Mouse (Mus musculus) gastrocnemius, adult 2 months (tissue): ENCODE data around the gene Zfp189. TPM values are rescaled to one million over a fixed set of nuclear protein-coding genes. Genes with fewer than 3 reads are reported as not detected.
"Not testable (repeated sequence)": the region's sequence is repeated elsewhere in the genome, so short reads cannot be mapped to it uniquely, and the experiment has no call there.

ENCODE experiments used
- DNase-seq: peaks from one replicate; pipeline ENCODE4 v3.0.0; 2022
- H3K27ac ChIP-seq: fragments of 200-600 bp; 2 replicates; pipeline ENCODE4 v1.8.1; 2022; ENCODE audit warnings: mild to moderate bottlenecking
- H3K4me3 ChIP-seq: fragments of 200-600 bp; 2 replicates; pipeline ENCODE4 v1.8.1; 2022; ENCODE audit warnings: mild to moderate bottlenecking, moderate library complexity
- CTCF ChIP-seq: fragments of 200-600 bp; IDR thresholded peaks from 2 replicates; pipeline ENCODE4 v1.8.1; 2022; ENCODE audit warnings: antibody characterized with exemption, mild to moderate bottlenecking, moderate library complexity
- intact Hi-C: fragments of 180-260 bp; cut with DNase I; formaldehyde crosslinking; loops from one replicate; pipeline ENCODE4 v1.15.1; 2025
- long read RNA-seq, 2 experiments: library from polyadenylated mRNA; stranded (forward); transcript quantifications; one replicate each; pipeline ENCODE4 v2.0.0; 2021
- total RNA-seq, 2 experiments: library from RNA; stranded (reverse); gene quantifications; 2 replicates each; pipeline ENCODE4 v1.2.3; 2021

Zfp189 gene
- total RNA-seq = 1 to 10 TPM; 4.2 to 4.4 TPM
- long read RNA-seq, experiment 1, partial matches to known transcripts = 0 of 3 reads
- long read RNA-seq, experiment 1, other reads (novel, unspliced or antisense) = 0 of 3 reads
- long read RNA-seq, experiment 2, transcript Zfp189-202 (3 exons, 2,965 nt) = major isoform, 6 of 7 reads
- long read RNA-seq, experiment 2, partial matches to known transcripts = 0 of 7 reads
- long read RNA-seq, experiment 2, other reads (novel, unspliced or antisense) = 1 of 7 reads

DNA sequence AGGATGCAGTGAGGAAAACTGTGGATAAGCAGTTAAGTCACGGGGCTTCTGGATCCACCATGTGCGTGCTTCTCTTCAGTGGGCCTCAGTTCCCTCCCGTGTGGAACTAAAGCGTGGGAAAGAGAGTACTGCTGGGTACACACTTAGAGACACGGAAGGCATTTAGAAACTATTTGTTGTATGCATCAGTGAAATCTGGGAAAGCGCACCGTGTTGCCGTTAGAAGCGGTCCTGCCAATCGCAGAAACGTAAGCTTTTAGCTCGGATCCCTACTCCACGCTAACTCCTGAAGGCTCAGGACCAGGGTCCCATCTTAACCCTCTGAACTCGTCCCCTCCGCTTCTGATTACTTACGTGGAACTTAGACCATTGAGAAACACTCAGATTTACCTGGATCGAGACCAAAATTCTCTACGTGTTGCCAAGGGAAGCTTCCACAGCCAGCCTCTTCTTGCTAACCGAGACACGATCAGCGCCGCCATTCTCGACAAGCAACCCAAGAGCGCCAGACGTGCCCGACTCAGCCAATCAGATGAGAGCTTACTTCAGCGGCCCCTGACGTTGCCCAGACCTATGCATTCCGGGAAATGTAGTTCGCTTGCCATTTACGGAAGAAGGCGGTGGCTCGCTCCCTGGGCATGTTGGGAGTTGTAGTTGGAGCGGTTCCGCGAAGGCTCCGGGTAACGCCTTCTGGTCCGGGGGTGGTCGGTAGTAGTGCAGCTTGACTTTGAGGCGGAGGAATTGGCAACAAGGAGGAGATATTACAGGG lies at the start of gene Zfp189, which contains the start of gene Mrpl50:
Gene Zfp189, plus strand, starts transcription at position 605 of the 769 bp plus-strand sequence.
Gene Mrpl50, minus strand, starts transcription at position 522 of the 769 bp plus-strand sequence.
- Histone ChIP-seq H3K4me3 (peak within 1 kb of the TSS; percentile 95), H3K27ac (peak within 1 kb of the TSS; percentile 94)
- peak; percentile 94 for DNase-seq
- no peak for TF ChIP-seq CTCF
- intact Hi-C loops = loop anchor here (2.0 kb wide), 1 partner anchor 110 kb away; no protein-coding TSS in a partner anchor

DNA sequence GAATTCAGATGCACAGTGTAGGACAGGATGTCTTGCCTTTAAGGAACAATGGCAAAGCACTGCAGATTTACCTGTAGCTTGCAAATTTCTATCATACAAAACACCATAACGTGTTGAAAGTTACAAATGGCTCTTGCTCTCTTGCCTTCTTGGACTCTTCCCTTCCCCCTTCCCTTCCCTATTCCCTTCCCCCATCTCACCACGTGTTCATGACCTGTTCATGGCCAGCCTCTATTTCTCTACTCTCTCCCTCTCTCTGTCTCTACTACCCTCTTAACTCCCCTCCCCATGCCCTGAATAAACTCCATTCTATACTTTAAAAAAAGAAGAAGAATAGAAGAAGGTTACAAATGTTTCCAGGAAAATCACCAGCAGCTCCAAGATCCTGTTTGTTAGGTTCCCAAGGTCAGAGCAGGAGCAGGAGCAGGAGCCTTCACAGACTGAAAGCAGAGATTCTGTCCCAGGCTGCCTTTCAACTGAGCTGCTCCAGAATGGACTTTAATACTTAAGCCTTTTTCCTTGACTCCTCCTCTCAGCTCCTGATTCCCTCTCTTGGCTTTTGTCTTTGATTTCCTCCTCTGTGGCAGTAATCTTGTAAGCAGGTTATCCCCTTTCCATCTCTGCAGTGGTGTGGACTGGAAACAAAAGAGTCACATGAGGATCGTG lies 47.4 kb upstream of the Zfp189 start, which contains the start of gene Acnat1:
Gene Acnat1, minus strand, starts transcription at position 478 of the 666 bp plus-strand sequence.
- intact Hi-C loops = no loop called here
- DNase-seq = no peak
- Histone ChIP-seq H3K4me3 (no peak within 1 kb of the TSS), H3K27ac (no peak within 1 kb of the TSS)
- TF ChIP-seq CTCF = no peak

DNA sequence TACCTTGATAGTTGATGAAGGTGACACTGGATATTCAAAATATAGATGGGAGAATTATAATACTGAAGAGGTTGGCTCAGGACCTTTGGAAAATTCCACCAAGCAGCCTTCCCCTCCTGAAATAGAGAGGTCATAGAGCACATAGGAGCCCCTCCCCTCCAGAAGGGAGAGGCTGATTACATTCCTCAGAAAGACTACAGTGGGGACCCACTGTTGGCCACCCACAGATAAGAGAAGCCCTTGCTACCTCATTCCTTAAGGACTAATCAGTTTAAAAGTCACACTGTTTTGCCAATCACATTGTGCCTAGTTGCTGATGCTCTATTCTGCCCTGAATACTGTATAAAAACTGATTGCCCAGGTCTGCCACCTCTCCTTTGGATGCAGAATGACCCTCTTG lies 46.4 kb upstream of the Zfp189 start:
- no peak for DNase-seq
- Histone ChIP-seq H3K27ac (no peak overlapping the region), H3K4me3 (no peak overlapping the region)
- intact Hi-C loops = no loop called here
- no peak for TF ChIP-seq CTCF

DNA sequence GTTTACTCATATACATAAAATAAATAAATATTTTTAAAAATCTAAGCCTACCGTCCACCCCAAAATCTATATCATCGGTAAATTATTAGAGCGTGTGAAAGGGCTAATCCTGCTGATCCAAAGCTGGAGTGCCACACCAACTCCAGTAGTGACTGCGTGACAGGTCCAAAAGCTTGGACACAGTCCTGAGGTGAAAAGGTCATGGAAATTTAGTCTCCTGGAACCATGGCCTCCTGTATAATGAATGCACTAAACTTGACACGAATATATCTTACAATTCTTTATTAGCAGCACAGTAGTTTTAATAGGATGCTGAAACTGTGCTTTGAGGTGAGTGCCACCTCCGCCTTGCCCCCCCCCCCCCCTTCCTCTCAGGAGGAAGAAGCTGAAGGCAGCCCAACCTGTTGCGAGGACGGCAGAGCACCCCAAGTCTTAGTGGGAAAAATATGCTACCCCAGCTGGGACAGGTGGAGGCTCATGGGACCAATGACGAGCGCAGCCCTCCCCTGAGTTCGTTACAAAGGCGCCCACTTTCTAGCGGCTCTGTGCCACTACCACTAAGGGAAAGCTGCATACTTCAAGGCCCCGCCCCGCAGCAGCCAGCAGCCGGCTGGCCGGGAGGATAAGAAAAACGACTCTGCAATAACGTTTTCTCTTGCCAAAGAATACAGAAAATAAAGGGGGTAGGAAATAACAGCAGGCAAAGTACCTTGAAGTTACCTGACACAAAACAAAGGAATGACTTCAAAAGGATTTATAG lies 42.7 kb upstream of the Zfp189 start:
- Histone ChIP-seq H3K4me3 (peak overlapping the region; percentile 50), H3K27ac (no peak overlapping the region)
- intact Hi-C loops = no loop called here
- TF ChIP-seq CTCF = no peak
- no peak for DNase-seq

DNA sequence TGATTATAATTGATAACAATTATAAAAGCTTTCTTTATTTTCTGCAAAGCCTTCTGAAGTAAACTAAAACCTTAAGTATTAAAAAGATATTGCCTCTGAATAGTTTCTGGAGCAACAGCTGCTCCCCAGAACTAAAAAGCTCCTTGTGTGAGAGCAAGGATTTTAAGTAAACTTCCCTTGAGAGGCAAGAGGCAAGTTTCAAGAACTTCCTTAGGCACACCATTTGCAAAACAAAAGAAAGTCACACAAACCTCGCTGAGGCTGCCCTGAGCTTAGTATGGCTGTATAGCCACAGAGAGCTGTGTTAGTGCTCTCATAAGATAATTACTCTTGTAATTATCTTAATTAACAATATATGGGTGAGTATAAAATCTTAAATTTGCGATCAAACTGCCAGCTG lies 41.9 kb upstream of the Zfp189 start:
- H3K4me3 ChIP-seq, intact Hi-C loops, H3K27ac ChIP-seq, DNase-seq: not testable (repeated sequence)

DNA sequence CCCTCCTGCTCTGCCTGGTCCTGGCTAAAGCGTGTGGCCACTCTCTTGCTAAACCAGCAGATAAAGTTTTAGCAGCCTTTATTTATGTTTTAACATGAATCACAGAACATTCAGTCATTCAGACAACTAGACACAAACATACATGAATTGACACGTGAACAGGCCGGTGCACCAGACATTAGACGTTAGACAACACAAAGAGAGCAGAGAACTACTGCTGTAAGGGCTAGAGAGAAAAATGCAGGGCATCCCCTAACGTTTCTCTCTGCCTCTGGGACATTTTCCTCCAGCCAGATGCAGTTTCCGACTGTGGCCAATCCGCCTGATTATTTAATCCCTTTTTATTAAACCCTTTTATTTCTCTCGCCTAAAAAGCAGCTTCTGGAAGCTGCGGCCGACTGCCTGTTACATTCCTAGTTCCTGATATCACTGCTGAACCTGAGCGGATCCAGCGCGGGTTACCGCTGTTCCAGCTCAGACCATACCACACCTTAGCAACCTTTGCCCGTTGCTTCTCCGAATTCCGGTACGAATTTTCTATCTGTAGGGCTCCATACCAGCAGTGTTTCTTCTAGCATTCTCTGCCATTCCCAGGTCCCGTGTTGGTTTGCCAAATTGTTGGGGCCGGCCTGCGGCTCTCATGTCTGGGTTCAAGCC lies 40.7 kb upstream of the Zfp189 start:
- no peak overlapping the region for H3K4me3 ChIP-seq
- no peak for DNase-seq
- TF ChIP-seq CTCF = no peak
- intact Hi-C loops = no loop called here
- H3K27ac ChIP-seq = no peak overlapping the region

DNA sequence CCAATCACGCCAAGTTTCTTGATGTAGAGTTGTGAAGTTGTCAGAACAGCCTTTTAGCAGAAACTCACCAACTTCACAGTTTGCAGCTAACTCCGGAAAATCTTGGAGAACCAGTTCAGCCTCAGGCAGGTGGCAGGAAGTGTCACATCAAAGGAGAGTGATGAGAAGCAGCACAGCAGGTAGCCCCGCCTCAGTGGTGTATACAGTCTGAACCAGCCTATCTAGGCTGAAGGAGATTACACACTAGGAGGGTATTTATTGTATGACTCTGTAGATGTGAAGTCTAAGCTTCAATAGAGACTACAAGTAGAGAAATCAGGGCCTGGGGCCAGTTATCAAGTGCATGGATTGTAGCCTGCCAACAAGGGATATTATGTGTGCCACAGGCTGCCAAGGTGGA lies 40.1 kb upstream of the Zfp189 start:
- no peak for TF ChIP-seq CTCF
- no peak overlapping the region for H3K4me3 ChIP-seq
- no peak overlapping the region for H3K27ac ChIP-seq
- intact Hi-C loops = no loop called here
- DNase-seq = no peak

DNA sequence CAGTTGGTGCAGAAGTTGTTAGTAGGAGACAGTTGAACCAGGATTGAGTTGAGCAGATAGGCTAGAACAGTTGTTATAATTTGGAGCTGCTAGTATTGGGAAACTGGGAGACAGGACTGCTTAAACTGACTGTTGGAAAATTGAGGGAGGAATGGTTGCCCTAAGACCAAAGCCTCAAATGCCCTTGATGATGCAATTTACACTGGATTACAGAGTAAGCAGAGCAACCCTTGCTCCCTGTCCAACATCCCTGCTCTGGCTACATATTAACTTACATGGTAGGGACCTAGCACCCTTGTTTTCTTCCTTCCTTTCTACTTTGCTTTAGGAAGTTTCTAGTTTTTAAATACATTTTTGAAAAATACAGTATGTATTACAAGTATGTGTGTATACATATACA lies 35.5 kb upstream of the Zfp189 start:
- Histone ChIP-seq H3K4me3 (no peak overlapping the region), H3K27ac (no peak overlapping the region)
- no peak for TF ChIP-seq CTCF
- intact Hi-C loops = no loop called here
- no peak for DNase-seq

DNA sequence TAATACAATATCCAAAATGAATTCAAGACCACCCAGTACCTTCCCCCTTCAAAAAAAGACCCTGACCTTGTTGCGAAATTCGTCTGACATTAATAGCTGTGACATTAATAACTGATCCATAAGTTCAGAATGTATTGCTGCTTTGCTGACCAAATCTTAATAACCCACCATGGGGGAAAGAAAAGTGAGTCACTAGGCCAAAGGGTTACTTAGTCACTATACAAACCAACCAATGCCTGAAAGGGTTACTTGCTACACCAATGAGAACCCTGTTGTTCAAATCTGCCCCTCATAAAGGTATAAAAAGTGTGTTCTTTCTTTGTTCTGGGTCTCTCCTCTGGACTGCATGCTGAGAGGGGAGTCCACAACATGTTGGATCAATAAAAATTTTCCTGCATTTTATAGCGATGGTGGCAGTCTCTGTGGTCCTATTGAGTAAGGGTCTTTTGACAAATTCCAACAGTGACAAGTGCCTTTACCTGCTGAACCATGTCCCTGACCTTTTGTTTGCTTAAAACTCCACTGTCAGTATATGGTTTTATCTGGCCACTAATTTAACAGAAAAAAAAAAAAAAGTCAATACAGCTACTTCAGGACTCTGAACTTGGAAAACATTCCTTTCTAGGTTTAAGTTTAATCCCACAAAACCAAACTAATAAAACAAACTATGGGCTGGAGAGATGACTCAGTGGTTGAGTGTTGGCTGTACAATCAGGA lies 34.9 kb upstream of the Zfp189 start:
- H3K4me3 ChIP-seq, H3K27ac ChIP-seq, intact Hi-C loops, DNase-seq: not testable (repeated sequence)

DNA sequence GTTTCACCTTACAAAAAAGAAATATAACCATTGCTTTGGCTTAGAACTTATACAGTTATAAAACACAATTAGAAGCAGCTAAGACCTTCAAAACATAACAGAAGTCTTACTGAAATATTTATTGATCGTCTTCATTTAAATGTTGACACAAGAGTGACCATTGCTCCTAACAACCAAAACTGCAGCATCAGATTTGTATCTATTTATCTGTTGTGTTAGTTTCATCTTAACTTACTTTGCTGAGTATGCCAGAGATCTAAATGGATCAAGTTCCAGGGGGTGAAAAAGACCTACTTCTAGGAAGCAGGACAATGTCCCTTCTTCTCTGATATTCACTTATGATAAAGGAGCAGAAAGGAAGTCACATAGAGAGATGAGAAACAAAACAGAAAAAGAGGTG lies 17.4 kb upstream of the Zfp189 start:
- no peak for TF ChIP-seq CTCF

DNA sequence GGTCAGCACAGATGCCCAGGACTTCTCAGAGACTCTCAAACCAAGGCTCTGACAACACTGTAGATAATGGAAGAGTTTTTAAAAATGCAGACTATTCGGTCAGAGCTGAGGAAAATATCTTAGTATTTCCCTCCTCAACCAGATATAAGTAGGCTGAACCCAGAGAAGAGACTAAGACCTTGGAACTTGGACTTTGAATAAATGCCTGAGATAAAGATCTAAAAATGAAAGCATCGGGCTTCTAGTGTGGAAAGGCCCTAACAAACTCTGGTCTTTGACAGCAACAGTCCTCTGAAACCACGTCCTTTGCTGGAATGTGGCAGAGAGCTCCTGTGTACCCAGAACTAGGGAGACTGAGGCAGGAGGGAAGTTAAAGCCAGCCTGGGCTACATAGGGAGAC lies 14.6 kb upstream of the Zfp189 start, which contains the start of gene Baat:
Gene Baat, minus strand, starts transcription at position 172 of the 400 bp plus-strand sequence.
- no peak for TF ChIP-seq CTCF
- intact Hi-C loops = no loop called here
- no peak within 1 kb of the TSS for H3K4me3 ChIP-seq
- no peak for DNase-seq
- no peak within 1 kb of the TSS for H3K27ac ChIP-seq

More for the DNA sequence above, 17.4 kb upstream of the Zfp189 start:
- H3K4me3 ChIP-seq = no peak overlapping the region
- DNase-seq = no peak
- intact Hi-C loops = no loop called here
- no peak overlapping the region for H3K27ac ChIP-seq

DNA sequence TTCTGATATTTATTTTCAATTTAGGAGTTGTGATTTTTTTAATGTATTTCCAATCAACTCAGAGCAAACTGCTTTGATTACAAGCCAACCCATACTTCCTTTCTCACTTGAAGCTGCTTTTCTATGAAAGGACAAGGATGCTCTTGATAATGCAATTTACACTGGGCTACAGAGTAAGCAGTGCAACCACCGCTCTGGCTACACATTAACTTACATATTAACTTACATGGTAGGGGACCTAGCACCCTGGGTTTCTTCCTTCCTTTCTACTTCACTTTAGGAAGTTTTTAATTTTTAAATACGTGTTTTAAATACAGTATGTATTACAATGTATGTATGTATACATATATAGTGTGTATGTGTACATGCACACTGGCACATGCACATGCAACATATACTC lies 11.8 kb upstream of the Zfp189 start:
- intact Hi-C loops = no loop called here
- TF ChIP-seq CTCF = no peak

DNA sequence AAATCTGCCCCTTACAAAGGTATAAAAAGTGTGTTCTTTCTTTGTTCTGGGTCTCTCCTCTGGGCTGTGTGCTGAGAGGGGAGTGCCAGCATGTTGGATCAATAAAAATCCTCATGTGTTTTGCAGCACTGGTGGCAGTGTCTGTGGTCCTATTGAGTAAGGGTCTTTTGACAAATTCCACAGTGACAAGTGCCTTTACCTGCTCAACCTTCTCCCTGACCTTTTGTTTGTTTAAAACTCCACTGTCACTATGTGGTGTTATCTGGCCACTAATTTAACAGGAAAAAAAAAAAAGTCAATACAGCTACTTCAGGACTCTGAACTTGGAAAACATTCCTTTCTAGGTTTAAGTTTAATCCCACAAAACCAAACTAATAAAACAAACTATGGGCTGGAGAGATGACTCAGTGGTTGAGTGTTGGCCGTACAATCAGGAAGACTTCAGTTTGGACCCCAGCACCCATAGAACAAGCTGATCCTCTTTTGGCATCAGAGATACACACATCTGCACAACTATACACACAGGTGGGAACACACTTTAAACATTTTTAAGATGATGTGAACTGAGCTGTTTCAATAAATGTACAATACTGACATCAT lies 10.6 kb upstream of the Zfp189 start:
- H3K4me3 ChIP-seq, intact Hi-C loops, H3K27ac ChIP-seq, DNase-seq: not testable (repeated sequence)

More for the DNA sequence above, 11.8 kb upstream of the Zfp189 start:
- H3K27ac ChIP-seq = no peak overlapping the region
- H3K4me3 ChIP-seq = no peak overlapping the region
- DNase-seq = no peak
